Mouse (Mus musculus): ENCODE measurements around the gene Fam71e2. TPM values are rescaled to one million over a fixed set of nuclear protein-coding genes. Genes with fewer than 3 reads are reported as not detected.

The Fam71e2 gene
- total RNA-seq, 1 experiment from 2014 or later, result not detected

GRCm38 (mm10) chr7:4746326-4746980 lies 24.6 kb downstream of the Fam71e2 start:
- ATAC-seq (replicated peaks in 1 of 2; ENCODE audit: insufficient read depth in 1 of 2, low FRiP score in 2 of 2, low TSS enrichment in 1 of 2, low read depth in 1 of 2, poor library complexity in 2 of 2, severe bottlenecking in 2 of 2), result no peak

DNA sequence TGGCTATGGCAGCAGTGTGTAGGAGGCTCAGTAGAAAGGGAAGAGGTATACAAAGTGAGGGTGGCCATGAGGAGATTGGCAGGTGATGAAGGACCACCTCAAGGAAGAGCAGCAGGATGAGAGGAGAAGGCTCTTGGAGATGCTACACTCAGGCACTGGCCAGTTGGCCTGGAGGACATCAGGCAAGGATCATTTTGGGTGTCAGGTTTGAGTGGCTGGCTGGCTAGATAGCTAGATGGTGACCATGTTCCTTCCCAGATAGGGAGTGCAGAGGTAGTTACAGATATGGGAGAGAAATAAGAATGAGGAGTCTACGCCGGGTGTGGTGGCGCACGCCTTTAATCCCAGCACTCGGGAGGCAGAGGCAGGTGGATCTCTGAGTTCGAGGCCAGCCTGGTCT lies 26.2 kb downstream of the Fam71e2 start:
- ATAC-seq (replicated peaks in 1 of 2; ENCODE audit: insufficient read depth in 1 of 2, low FRiP score in 2 of 2, low TSS enrichment in 1 of 2, low read depth in 1 of 2, poor library complexity in 2 of 2, severe bottlenecking in 2 of 2), result no peak

DNA sequence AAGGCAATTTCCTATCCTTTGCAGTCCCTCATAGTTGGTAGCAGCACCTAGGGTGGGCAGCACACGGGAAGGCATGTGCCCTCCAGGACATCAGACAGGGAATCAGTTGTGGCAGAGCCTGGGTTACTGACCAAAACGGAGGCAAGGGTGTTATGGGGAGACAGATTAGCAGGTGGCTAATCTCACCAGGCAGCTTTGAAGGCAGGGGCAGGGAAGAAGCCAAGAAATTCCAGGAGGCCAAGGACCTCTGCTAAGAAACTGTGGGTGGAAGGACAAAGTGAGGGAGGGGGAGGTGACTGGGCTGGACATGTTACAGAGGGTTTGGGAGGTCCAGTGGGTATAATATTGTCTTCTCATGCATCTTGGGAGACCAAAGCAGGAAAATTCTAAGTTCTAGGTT lies 27.7 kb downstream of the Fam71e2 start:
- ATAC-seq (replicated peaks in 1 of 2; ENCODE audit: insufficient read depth in 1 of 2, low FRiP score in 2 of 2, low TSS enrichment in 1 of 2, low read depth in 1 of 2, poor library complexity in 2 of 2, severe bottlenecking in 2 of 2), result no peak

DNA sequence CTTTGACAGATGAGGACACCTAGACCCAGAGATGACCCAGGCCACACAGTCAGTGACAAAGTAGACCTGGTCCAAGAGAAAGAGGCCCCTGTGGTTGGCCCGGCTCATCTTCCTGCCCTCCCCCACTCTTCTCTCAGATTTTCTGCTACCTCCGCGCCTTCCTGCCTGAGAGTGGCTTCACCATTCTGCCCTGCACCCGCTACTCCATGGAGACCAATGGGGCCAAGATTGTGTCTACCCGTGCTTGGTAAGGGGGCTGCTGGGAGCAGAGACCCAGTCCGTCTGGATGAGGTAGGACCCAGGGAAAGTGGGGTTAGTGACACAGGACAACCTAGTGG lies 28.7 kb downstream of the Fam71e2 start:
- no peak for ATAC-seq (replicated peaks in 1 of 2; ENCODE audit: insufficient read depth in 1 of 2, low FRiP score in 2 of 2, low TSS enrichment in 1 of 2, low read depth in 1 of 2, poor library complexity in 2 of 2, severe bottlenecking in 2 of 2)

DNA sequence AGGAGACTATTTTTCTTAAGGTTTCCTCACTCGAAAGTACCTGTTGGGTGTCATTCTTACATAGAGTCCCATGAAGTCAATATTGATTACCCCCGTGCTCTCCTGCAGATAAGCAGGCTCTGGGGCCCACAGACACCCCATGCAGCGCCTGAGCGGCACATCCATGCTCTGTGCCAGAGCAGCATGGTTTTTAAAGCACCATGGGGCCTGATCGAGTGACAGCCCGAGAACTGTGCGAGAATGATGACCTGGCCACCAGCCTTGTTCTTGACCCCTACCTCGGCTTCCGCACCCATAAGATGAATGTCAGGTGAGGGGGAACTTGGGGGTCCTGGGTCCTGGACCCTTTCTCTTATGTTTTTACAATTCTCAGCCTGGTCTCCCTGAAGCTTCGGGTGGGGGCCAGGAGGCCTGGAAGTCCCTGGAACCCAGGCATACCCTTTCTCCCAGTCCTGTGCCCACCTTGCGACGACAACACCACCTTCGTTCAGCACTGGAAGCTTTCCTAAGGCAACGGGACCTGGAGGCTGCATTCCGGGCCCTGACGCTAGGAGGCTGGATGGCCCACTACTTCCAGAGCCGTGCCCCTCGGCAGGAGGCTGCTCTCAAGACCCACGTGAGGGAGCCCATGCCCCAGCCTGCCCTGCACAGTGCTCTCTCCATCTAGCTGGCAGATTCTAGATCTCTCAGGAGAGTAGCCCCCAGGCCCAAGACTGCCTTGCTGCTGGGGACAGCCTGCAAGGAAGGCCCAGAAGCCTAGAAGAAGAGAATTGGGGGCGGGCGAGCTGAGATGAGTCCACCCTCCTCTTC lies 29.2 kb downstream of the Fam71e2 start:
- no peak for ATAC-seq (replicated peaks in 1 of 2; ENCODE audit: insufficient read depth in 1 of 2, low FRiP score in 2 of 2, low TSS enrichment in 1 of 2, low read depth in 1 of 2, poor library complexity in 2 of 2, severe bottlenecking in 2 of 2)

DNA sequence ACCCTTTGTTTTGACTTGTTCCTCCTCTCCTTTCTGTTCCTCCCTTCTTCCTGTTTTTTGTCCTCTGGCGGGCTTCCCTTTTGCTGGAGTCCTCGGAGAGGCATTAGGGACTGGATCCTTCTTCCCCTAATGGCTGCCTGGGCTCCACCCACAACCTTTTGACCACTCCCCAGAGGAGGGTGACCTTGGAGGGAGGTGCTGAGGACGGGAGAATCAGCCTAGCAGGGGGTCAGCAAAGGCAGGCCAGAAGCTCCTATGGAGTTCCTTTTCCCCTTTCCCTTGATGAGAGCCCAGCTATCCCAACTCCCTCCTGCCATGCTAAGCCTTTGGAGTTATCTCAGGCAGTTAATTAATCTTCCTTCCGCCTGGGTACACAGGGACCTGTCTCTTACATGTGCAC lies 30.0 kb downstream of the Fam71e2 start:
- peak in 1 of 2 experiments; percentile 22; a peak in 1 of 4 replicates for ATAC-seq (replicated peaks in 1 of 2; ENCODE audit: insufficient read depth in 1 of 2, low FRiP score in 2 of 2, low TSS enrichment in 1 of 2, low read depth in 1 of 2, poor library complexity in 2 of 2, severe bottlenecking in 2 of 2)

GRCm38 (mm10) chr7:4740309-4740727 lies 30.8 kb downstream of the Fam71e2 start:
- no peak for ATAC-seq (replicated peaks in 1 of 2; ENCODE audit: insufficient read depth in 1 of 2, low FRiP score in 2 of 2, low TSS enrichment in 1 of 2, low read depth in 1 of 2, poor library complexity in 2 of 2, severe bottlenecking in 2 of 2)

DNA sequence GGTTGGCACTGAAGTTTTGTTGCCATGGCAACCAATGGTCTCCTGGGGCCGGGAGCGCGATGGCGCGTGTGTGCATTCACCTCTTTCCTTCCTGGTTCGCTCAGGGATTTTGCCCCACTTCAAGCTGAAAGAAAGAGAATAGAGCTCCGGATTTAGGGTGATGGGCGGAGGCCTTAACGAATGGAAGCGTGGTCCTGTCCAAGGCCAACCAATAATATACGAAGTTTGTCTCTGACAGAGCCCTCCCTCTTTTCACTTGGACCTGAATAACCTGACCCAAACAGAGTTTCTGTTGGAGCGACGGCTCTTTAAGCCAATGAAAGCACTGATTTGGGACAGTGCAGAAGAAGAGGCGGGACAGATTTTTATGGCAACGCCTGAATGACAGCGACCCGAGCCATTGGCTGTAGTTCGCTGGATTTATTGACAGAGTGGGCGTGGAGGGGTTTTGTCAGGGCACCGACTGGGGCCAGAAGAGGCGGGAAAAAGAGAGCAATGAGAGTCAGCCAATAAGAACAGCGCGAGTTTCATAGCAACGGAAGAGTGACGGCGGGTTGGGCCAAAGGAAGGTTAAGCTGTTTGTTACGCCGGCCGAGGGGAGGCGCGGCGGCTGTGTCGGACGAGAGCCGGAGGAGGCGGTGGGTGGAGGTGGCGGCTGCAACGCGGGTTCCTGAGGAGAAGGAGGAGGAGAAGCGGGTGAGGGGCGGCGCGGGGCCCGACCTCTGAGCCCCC lies 31.4 kb downstream of the Fam71e2 start, which contains the start of gene Kmt5c:
Gene Kmt5c (plus strand): TSS at position 572 of the 732 bp plus-strand sequence.
- peak; percentile 92 to 94 for ATAC-seq (replicated peaks in 1 of 2; ENCODE audit: insufficient read depth in 1 of 2, low FRiP score in 2 of 2, low TSS enrichment in 1 of 2, low read depth in 1 of 2, poor library complexity in 2 of 2, severe bottlenecking in 2 of 2)

GRCm38 (mm10) chr7:4739041-4739543 lies 32.0 kb downstream of the Fam71e2 start:
- no peak for ATAC-seq (replicated peaks in 1 of 2; ENCODE audit: insufficient read depth in 1 of 2, low FRiP score in 2 of 2, low TSS enrichment in 1 of 2, low read depth in 1 of 2, poor library complexity in 2 of 2, severe bottlenecking in 2 of 2)

GRCm38 (mm10) chr7:4732968-4733392 lies 38.1 kb downstream of the Fam71e2 start:
- ATAC-seq (replicated peaks in 1 of 2; ENCODE audit: insufficient read depth in 1 of 2, low FRiP score in 2 of 2, low TSS enrichment in 1 of 2, low read depth in 1 of 2, poor library complexity in 2 of 2, severe bottlenecking in 2 of 2), result no peak

GRCm38 (mm10) chr7:4731090-4731489 lies 40.0 kb downstream of the Fam71e2 start:
- ATAC-seq (replicated peaks in 1 of 2; ENCODE audit: insufficient read depth in 1 of 2, low FRiP score in 2 of 2, low TSS enrichment in 1 of 2, low read depth in 1 of 2, poor library complexity in 2 of 2, severe bottlenecking in 2 of 2), result peak in 1 of 2 experiments; percentile 21; a peak in 1 of 4 replicates

GRCm38 (mm10) chr7:4725169-4725568 lies 45.9 kb downstream of the Fam71e2 start, which contains the start of gene Tmem150b:
Gene Tmem150b, minus strand, starts transcription at chr7:4725249.
- ATAC-seq (replicated peaks in 1 of 2; ENCODE audit: insufficient read depth in 1 of 2, low FRiP score in 2 of 2, low TSS enrichment in 1 of 2, low read depth in 1 of 2, poor library complexity in 2 of 2, severe bottlenecking in 2 of 2), result peak; percentile 59 to 65

DNA sequence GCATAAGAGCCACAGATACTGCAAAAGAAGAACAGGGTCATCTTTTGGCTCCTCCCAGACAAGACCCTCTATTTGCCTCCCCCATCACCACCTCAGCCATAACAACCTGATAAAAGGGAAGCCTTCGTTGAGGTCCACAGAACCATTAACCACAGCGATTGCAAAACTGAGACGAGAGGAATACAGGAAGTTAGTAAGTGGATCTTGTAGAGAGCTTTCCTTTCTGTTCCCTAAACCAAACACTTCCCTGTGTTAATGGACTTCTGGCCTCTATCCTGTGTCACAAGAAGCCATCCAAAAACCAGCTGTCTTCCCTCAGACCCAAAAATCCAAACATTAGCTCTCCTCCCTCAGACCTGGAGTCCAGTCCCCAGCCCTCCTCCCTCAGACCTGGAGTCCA lies 46.7 kb downstream of the Fam71e2 start:
- ATAC-seq (replicated peaks in 1 of 2; ENCODE audit: insufficient read depth in 1 of 2, low FRiP score in 2 of 2, low TSS enrichment in 1 of 2, low read depth in 1 of 2, poor library complexity in 2 of 2, severe bottlenecking in 2 of 2), result peak; percentile 61; a peak in 2 of 4 replicates

DNA sequence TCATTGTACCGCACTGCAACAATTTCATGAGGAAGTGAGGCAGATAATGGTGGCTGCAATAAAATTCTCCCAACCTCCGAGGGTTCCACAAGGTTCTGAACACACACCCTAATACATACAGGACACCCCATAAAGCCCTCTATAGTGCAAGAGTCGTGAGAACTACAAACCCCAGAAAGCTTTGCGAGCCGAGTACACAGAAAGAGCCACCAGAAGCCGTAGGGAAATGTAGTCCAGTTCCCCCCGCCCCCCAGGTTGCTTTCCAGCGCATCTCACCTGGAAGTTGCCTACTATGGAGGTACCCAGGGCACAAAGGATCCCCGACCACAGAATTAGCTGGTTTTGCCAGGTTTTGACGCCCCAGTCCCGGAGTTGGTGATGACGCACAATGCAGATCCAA lies 47.6 kb downstream of the Fam71e2 start:
- ATAC-seq (replicated peaks in 1 of 2; ENCODE audit: insufficient read depth in 1 of 2, low FRiP score in 2 of 2, low TSS enrichment in 1 of 2, low read depth in 1 of 2, poor library complexity in 2 of 2, severe bottlenecking in 2 of 2), result peak in 1 of 2 experiments; percentile 39; a peak in 2 of 4 replicates

DNA sequence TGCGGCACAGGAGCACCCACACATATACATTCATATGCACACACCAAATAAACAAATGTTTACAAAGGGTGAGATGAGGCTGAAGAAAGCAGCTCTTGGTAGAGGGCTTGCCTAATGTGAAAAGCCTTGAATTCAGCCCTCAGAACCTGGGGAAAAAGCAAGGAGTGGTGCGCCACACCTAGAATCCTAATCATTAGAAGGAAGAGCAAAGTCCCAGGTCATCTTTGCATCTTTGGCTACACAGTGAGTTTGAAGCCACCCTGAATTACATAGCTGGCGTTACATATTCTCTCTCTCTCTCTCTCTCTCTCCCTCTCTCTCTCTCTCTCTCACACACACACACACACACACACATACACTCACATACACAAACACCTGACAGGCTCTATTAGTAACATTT lies 51.8 kb downstream of the Fam71e2 start:
- ATAC-seq (replicated peaks in 1 of 2; ENCODE audit: insufficient read depth in 1 of 2, low FRiP score in 2 of 2, low TSS enrichment in 1 of 2, low read depth in 1 of 2, poor library complexity in 2 of 2, severe bottlenecking in 2 of 2), result no peak

- no peak for ATAC-seq (replicated peaks in 1 of 2; ENCODE audit: insufficient read depth in 1 of 2, low FRiP score in 2 of 2, low TSS enrichment in 1 of 2, low read depth in 1 of 2, poor library complexity in 2 of 2, severe bottlenecking in 2 of 2)
Measured at GRCm38 (mm10) chr7:4716955-4717354, 54.1 kb downstream of the Fam71e2 start.

GRCm38 (mm10) chr7:4712594-4712993 lies 58.5 kb downstream of the Fam71e2 start:
- ATAC-seq (replicated peaks in 1 of 2; ENCODE audit: insufficient read depth in 1 of 2, low FRiP score in 2 of 2, low TSS enrichment in 1 of 2, low read depth in 1 of 2, poor library complexity in 2 of 2, severe bottlenecking in 2 of 2), result no peak; a peak in 1 of 4 replicates

- ATAC-seq (replicated peaks in 1 of 2; ENCODE audit: insufficient read depth in 1 of 2, low FRiP score in 2 of 2, low TSS enrichment in 1 of 2, low read depth in 1 of 2, poor library complexity in 2 of 2, severe bottlenecking in 2 of 2), result peak; percentile 41 to 48; a peak in 3 of 4 replicates
Measured at GRCm38 (mm10) chr7:4705098-4705497, 66.0 kb downstream of the Fam71e2 start.
